Mouse (Mus musculus) frontal cortex, adult 2 months (tissue): ENCODE measurements around the gene Luc7l3. TPM values are rescaled to one million over a fixed set of nuclear protein-coding genes. Genes with fewer than 3 reads are reported as not detected.

Source experiments
- DNase-seq, 2 experiments: peaks; one replicate each; pipeline ENCODE4 v3.0.0; 2022; ENCODE audit warnings: low spot score in 1 of 2; ENCODE audit errors: extremely low spot score in 1 of 2
- polyA plus RNA-seq: library from polyadenylated mRNA; depleted of rRNA; stranded (reverse); fragments of >200 nt; gene quantifications from 2 replicates; pipeline ENCODE4 v1.2.3, GENCODE M21; 2012; rRNA removed

Gene Luc7l3
- 181 and 209 TPM in 2 replicates for polyA plus RNA-seq

- DNase-seq = peak; percentile 86 to 96
These were observed at the start of gene Luc7l3 for GRCm38 (mm10) chr11:94321931-94322400. Luc7l3 (minus strand) TSS chr11:94321988.

- DNase-seq = no peak
These were observed 49.0 kb upstream of the Luc7l3 start for GRCm38 (mm10) chr11:94370809-94371208.

GRCm38 (mm10) chr11:94369981-94370380 is 48.2 kb upstream of the Luc7l3 start:
- no peak for DNase-seq

- DNase-seq = no peak
These were observed 43.6 kb upstream of the Luc7l3 start for GRCm38 (mm10) chr11:94365340-94365739.

- no peak for DNase-seq
These were observed 41.9 kb upstream of the Luc7l3 start for GRCm38 (mm10) chr11:94363690-94364089.

GRCm38 (mm10) chr11:94362101-94362500 is 40.3 kb upstream of the Luc7l3 start:
- DNase-seq = no peak

- no peak for DNase-seq
These were observed 39.5 kb upstream of the Luc7l3 start for GRCm38 (mm10) chr11:94361166-94361870.

- DNase-seq = no peak
These were observed 37.4 kb upstream of the Luc7l3 start for GRCm38 (mm10) chr11:94359168-94359567.

- DNase-seq = no peak
These were observed 33.9 kb upstream of the Luc7l3 start for GRCm38 (mm10) chr11:94355521-94356217.

GRCm38 (mm10) chr11:94351094-94351493 is 29.3 kb upstream of the Luc7l3 start:
- DNase-seq = no peak

- DNase-seq = no peak
These were observed 28.5 kb upstream of the Luc7l3 start for GRCm38 (mm10) chr11:94350337-94350736.

GRCm38 (mm10) chr11:94349839-94350238 is 28.1 kb upstream of the Luc7l3 start:
- DNase-seq = no peak

- DNase-seq = no peak
These were observed 25.3 kb upstream of the Luc7l3 start for GRCm38 (mm10) chr11:94347063-94347575.

- DNase-seq = no peak
These were observed 24.8 kb upstream of the Luc7l3 start for GRCm38 (mm10) chr11:94346611-94347010.

GRCm38 (mm10) chr11:94345926-94346325 is 24.1 kb upstream of the Luc7l3 start:
- DNase-seq = no peak

- no peak for DNase-seq
These were observed 22.7 kb upstream of the Luc7l3 start for GRCm38 (mm10) chr11:94344470-94344869.

- DNase-seq = no peak
These were observed 22.2 kb upstream of the Luc7l3 start for GRCm38 (mm10) chr11:94343955-94344358.

GRCm38 (mm10) chr11:94342114-94342905 is 20.5 kb upstream of the Luc7l3 start:
- DNase-seq = no peak

- DNase-seq = no peak
These were observed 19.5 kb upstream of the Luc7l3 start for GRCm38 (mm10) chr11:94340948-94341933.
